Mouse (Mus musculus) midbrain, embryonic 13.5 days (tissue): ENCODE results near the gene Hoxb7. TPM values are rescaled to one million over a fixed set of nuclear protein-coding genes. Genes with fewer than 3 reads are reported as not detected.

Experiments
- ATAC-seq: fragments of 200-750 bp; cut with Nextera tagmentation; 2 replicates; pipeline ENCODE4 v1.8.0; 2017; ENCODE audit warnings: mild to moderate bottlenecking, moderate TSS enrichment, moderate library complexity
- H3K27ac ChIP-seq: fragments of 300-500 bp; sonication (generic); 2 replicates; pipeline ENCODE4 v1.5.1; 2015; ENCODE audit warnings: inconsistent platforms, mild to moderate bottlenecking, moderate library complexity
- H3K27me3 ChIP-seq: fragments of 300-500 bp; sonication (generic); 2 replicates; pipeline ENCODE4 v1.6.1; 2015; ENCODE audit warnings: mild to moderate bottlenecking, inconsistent platforms
- H3K36me3 ChIP-seq: fragments of 300-500 bp; sonication (generic); 2 replicates; pipeline ENCODE4 v1.6.1; 2015; ENCODE audit warnings: mild to moderate bottlenecking, inconsistent platforms
- H3K4me1 ChIP-seq: fragments of 300-500 bp; sonication (generic); replicated peaks from 2 replicates; pipeline ENCODE4 v1.6.1; 2015; ENCODE audit warnings: inconsistent platforms
- H3K4me2 ChIP-seq: fragments of 300-500 bp; sonication (generic); replicated peaks from 2 replicates; pipeline ENCODE4 v1.6.1; 2015; ENCODE audit warnings: moderate library complexity, mild to moderate bottlenecking, inconsistent platforms
- H3K4me3 ChIP-seq: fragments of 300-500 bp; sonication (generic); replicated peaks from 2 replicates; pipeline ENCODE4 v1.5.1; 2015; ENCODE audit warnings: mild to moderate bottlenecking, inconsistent platforms
- H3K9ac ChIP-seq: fragments of 300-500 bp; sonication (generic); replicated peaks from 2 replicates; pipeline ENCODE4 v1.6.1; 2015; ENCODE audit warnings: mild to moderate bottlenecking, inconsistent platforms
- H3K9me3 ChIP-seq: fragments of 300-500 bp; sonication (generic); 2 replicates; pipeline ENCODE4 v1.6.1; 2016; ENCODE audit warnings: mild to moderate bottlenecking, inconsistent platforms
- WGBS: fragments of 180-500 bp; shearing (Covaris S2); methylation state at CpG from one replicate; pipeline ENCODE4 v1.1.7; 2015; 5-methylcytosine and 5-hydroxymethylcytosine counted together
- polyA plus RNA-seq: library from polyadenylated mRNA; unstranded; fragments of >200 nt; fragmentation: Nextera tagmentation; extraction: Ambion mirVana; gene quantifications from 2 replicates; pipeline ENCODE4 v1.2.1, GENCODE M21; 2015

The Hoxb7 gene
- polyA plus RNA-seq, 1 experiment from 2014 or later: not detected

- no peak overlapping the region for H3K4me3 ChIP-seq
- under 1% methylated on average over 23 of the region's 23 CpGs for WGBS
- ATAC-seq: no peak
- H3K36me3 ChIP-seq: no peaks in the 10 kb centered on the region
- H3K27me3 ChIP-seq: peaks cover 100% of the 10 kb centered on the region
- no peaks in the 10 kb centered on the region for H3K9me3 ChIP-seq
- no peak overlapping the region for H3K27ac ChIP-seq
- no peak overlapping the region for H3K9ac ChIP-seq
- no peaks in the 10 kb centered on the region for H3K4me1 ChIP-seq
- H3K4me2 ChIP-seq: no peak overlapping the region
These were observed 26.0 kb upstream of the Hoxb7 start for GRCm38 (mm10) chr11:96260310-96260970.

DNA sequence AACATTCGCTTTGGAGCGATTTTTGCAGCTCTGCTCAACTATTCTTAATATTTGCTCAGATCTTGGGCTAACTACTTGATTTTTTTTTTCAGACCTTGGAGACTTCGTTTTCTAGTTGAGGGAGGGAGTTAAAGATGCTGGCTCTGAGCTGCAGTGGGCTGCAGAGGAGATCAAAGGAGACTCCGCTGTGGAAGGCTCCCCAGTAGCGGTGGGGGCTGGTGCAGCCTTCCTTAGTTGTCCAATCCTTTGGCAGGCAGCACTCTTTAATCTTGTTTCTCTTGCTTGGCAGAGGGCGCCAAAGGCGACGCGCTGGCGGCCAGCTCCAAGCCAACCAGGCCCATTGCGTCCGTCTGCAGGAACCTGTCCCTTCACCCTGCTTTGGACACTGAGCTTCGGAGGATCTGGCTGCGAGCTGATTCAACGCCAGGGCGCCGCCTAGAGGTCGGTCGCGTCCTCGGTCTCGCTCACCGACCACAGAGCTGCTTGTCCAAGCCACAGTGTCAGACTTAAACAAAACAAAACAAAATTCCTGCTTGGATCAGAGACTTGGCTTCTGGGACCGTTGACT, 25.0 kb upstream of the Hoxb7 start:
- no peaks in the 10 kb centered on the region for H3K4me1 ChIP-seq
- H3K4me3 ChIP-seq: no peak overlapping the region
- no peaks in the 10 kb centered on the region for H3K36me3 ChIP-seq
- H3K9ac ChIP-seq: no peak overlapping the region
- under 1% methylated on average over 24 of the region's 24 CpGs for WGBS
- no peak for ATAC-seq
- H3K4me2 ChIP-seq: no peak overlapping the region
- H3K27me3 ChIP-seq: peaks cover 100% of the 10 kb centered on the region
- H3K9me3 ChIP-seq: no peaks in the 10 kb centered on the region
- no peak overlapping the region for H3K27ac ChIP-seq

DNA sequence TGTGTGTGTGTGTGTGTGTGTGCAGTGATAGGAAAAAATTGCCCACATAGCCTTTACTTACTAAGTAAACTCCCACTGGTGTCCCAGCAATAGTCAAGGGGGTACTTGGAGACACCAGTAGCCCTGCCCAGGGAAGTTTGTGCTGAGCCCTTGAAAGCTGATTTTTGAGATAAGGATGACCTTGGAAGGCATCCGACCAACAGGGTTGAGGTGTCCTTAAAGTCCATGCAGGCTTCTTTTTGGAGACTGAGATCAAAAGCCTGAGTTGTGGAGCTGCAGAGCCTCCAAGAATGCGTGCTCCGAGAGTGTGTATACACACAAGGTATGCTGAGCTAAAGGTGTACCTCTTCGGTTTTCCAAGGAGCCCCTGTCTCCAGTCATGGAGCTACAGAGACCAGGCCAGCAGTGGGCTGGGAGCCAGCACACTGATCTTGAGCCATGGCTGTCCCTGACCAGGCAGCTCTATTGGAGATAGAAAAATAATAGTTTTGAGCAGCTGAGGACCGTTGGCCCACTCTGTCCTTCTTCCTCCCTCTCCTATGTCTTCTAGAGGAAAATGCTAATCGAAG, 24.1 kb upstream of the Hoxb7 start:
- WGBS: 12% methylated on average over 6 of the region's 6 CpGs
- no peaks in the 10 kb centered on the region for H3K36me3 ChIP-seq
- H3K9me3 ChIP-seq: no peaks in the 10 kb centered on the region
- peaks cover 100% of the 10 kb centered on the region for H3K27me3 ChIP-seq
- no peak overlapping the region for H3K27ac ChIP-seq
- H3K9ac ChIP-seq: no peak overlapping the region
- H3K4me2 ChIP-seq: no peak overlapping the region
- no peak overlapping the region for H3K4me3 ChIP-seq
- ATAC-seq: no peak
- H3K4me1 ChIP-seq: no peaks in the 10 kb centered on the region

GRCm38 (mm10) chr11:96263636-96264389, 22.6 kb upstream of the Hoxb7 start:
- Histone ChIP-seq H3K27ac (no peak overlapping the region), H3K27me3 (peaks cover 100% of the 10 kb centered on the region), H3K4me3 (no peak overlapping the region), H3K9me3 (no peaks in the 10 kb centered on the region), H3K4me1 (no peaks in the 10 kb centered on the region), H3K4me2 (no peak overlapping the region), H3K36me3 (no peaks in the 10 kb centered on the region), H3K9ac (no peak overlapping the region)
- ATAC-seq: no peak
- WGBS: under 1% methylated on average over 33 of the region's 33 CpGs

- no peak overlapping the region for H3K4me2 ChIP-seq
- no peak overlapping the region for H3K9ac ChIP-seq
- no peak overlapping the region for H3K27ac ChIP-seq
- no peaks in the 10 kb centered on the region for H3K4me1 ChIP-seq
- ATAC-seq: no peak
- no peak overlapping the region for H3K4me3 ChIP-seq
- under 1% methylated on average over 8 of the region's 8 CpGs for WGBS
- peaks cover 100% of the 10 kb centered on the region for H3K27me3 ChIP-seq
- H3K36me3 ChIP-seq: no peaks in the 10 kb centered on the region
- no peaks in the 10 kb centered on the region for H3K9me3 ChIP-seq
These were observed 21.9 kb upstream of the Hoxb7 start for GRCm38 (mm10) chr11:96264390-96265020.

DNA sequence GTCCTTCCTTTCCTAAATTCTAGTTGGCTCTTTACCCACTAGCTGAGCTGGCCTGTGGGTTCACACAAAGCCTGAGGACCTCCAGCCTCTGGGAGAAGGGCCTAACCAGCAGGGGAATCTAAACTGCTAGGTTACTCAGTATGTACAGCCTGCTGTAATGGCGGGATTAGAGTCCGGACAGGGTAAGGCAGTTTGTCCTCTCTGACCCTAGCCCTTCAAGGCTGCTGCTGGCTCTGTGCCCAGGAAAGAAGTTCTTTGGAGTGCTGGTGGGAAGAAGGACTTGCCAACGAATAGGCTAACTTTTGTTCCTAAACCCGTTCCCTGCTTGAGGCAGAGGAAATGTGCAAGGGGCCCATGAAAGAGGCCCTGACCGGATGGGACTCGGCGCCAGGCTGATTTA, 20.5 kb upstream of the Hoxb7 start:
- WGBS: under 1% methylated on average over 7 of the region's 7 CpGs
- Histone ChIP-seq H3K4me3 (no peak overlapping the region), H3K4me1 (no peaks in the 10 kb centered on the region), H3K4me2 (no peak overlapping the region), H3K9ac (no peak overlapping the region), H3K36me3 (no peaks in the 10 kb centered on the region), H3K9me3 (no peaks in the 10 kb centered on the region), H3K27me3 (peaks cover 100% of the 10 kb centered on the region), H3K27ac (no peak overlapping the region)
- ATAC-seq: no peak

GRCm38 (mm10) chr11:96267021-96267920, 19.2 kb upstream of the Hoxb7 start:
- Histone ChIP-seq H3K4me3 (no peak overlapping the region), H3K4me2 (no peak overlapping the region), H3K27me3 (peaks cover 100% of the 10 kb centered on the region), H3K36me3 (no peaks in the 10 kb centered on the region), H3K4me1 (peaks cover 3% of the 10 kb centered on the region), H3K9me3 (no peaks in the 10 kb centered on the region), H3K27ac (no peak overlapping the region), H3K9ac (no peak overlapping the region)
- 9% methylated on average over 7 of the region's 7 CpGs for WGBS
- no peak for ATAC-seq

DNA sequence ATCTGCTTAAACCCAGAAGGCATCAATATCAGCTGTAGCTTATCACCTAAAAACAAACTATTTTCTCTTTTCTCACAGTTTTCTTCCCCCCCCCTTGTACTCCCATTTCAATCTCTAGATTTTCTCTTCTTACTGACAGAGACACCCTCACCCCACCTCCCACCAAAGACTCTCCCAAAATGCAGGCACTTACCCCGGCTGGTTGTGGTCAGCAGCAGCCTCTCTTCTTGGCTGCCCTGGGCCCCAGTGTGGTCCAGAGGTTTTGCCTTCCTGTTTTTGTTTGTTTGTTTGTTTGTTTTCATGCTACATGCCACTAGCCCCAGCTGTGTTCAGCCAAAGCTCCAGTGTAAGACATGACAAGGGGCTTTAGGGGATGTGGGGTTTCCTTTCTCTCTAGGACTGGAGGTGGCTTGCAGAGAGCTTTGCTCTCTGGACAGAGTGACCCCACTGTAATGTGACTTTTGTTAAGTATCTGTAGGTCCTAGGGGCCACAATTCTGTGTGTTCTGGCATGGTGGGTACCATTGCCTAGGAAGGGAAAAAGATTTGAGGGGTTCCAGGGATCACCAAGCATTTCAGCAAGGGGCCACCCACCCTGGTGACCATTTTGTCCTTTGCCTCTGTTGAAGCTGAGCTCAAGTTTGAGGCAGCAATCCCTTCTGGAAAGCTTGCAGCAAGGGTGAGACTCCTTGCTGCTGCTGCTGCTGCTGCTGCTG, 18.2 kb upstream of the Hoxb7 start:
- no peak overlapping the region for H3K27ac ChIP-seq
- peaks cover 100% of the 10 kb centered on the region for H3K27me3 ChIP-seq
- no peak overlapping the region for H3K4me2 ChIP-seq
- H3K36me3 ChIP-seq: no peaks in the 10 kb centered on the region
- no peak overlapping the region for H3K9ac ChIP-seq
- ATAC-seq: no peak
- no peaks in the 10 kb centered on the region for H3K9me3 ChIP-seq
- H3K4me1 ChIP-seq: peaks cover 6% of the 10 kb centered on the region
- no peak overlapping the region for H3K4me3 ChIP-seq
- WGBS: 0% methylated on average over 1 of the region's 1 CpGs

- Histone ChIP-seq H3K36me3 (no peaks in the 10 kb centered on the region), H3K27ac (no peak overlapping the region), H3K27me3 (peaks cover 100% of the 10 kb centered on the region), H3K4me1 (peaks cover 6% of the 10 kb centered on the region), H3K9ac (no peak overlapping the region), H3K9me3 (no peaks in the 10 kb centered on the region), H3K4me3 (no peak overlapping the region), H3K4me2 (no peak overlapping the region)
- no peak for ATAC-seq
- under 1% methylated on average over 19 of the region's 19 CpGs for WGBS
These were observed 16.6 kb upstream of the Hoxb7 start for GRCm38 (mm10) chr11:96269869-96270268.

- no peak for ATAC-seq
- Histone ChIP-seq H3K4me2 (peak within 1 kb of the TSS; percentile 9; the same call in 1 of the 2 replicates), H3K27me3 (peaks cover 100% of the 10 kb centered on the region), H3K9ac (no peak within 1 kb of the TSS), H3K27ac (no peak within 1 kb of the TSS), H3K9me3 (no peaks in the 10 kb centered on the region), H3K4me3 (peak within 1 kb of the TSS; percentile 6; the same call in 1 of the 2 replicates), H3K4me1 (peaks cover 6% of the 10 kb centered on the region), H3K36me3 (no peaks in the 10 kb centered on the region)
- under 1% methylated on average over 40 of the region's 40 CpGs for WGBS
These were observed 15.4 kb upstream of the Hoxb7 start, which contains the start of gene Hoxb9 for GRCm38 (mm10) chr11:96270996-96271540. Gene Hoxb9 (plus strand): TSS chr11:96271457.
